Mouse (Mus musculus) cerebellum, postnatal 36 days (tissue): Measurements from ENCODE around the gene Mios.

Experiments
- DNase-seq, 2 experiments: peaks; one replicate each; pipeline ENCODE4 v3.0.0; 2021 to 2022; ENCODE audit warnings: mixed read lengths in 2 of 2

The Mios gene

GRCm38 (mm10) chr6:8278426-8279002 is 69.5 kb downstream of the Mios start:
- DNase-seq: no peak

DNA sequence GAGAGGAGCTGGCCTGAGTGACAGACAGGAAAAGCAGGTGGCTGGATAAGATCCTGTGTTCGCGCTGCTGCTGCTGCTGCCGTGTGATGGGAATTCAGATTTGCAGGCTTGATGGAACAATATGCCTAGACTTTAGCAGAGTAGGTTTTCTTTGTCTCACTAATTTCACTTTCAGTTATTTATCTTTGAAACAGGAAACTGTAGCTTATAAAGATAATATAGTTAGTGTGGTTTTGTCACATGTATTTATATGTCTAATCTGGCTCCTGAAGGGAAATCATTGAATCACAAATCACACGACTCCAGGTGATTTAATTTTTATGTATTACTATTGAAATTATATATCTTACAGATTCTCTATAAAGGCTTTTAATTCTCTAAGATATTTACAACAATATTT is 74.2 kb downstream of the Mios start:
- DNase-seq: no peak

- DNase-seq: no peak
Observed at GRCm38 (mm10) chr6:8285401-8285960, 76.5 kb downstream of the Mios start.
